Mouse (Mus musculus) ovary, postnatal 14 days (tissue): ENCODE data around the gene Cops2.

Source experiments
- DNase-seq: peaks from one replicate; pipeline ENCODE4 v3.0.0; 2022; ENCODE audit warnings: low spot score

Cops2 gene

GRCm38 (mm10) chr2:125858521-125859280 is at the start of gene Cops2, which contains the start of gene Galk2:
Gene Cops2 (minus strand): TSS chr2:125859139.
Gene Galk2 (plus strand): TSS chr2:125859109.
- DNase-seq, result peak; percentile 85

- no peak for DNase-seq
These were observed 48.8 kb upstream of the Cops2 start for GRCm38 (mm10) chr2:125907580-125908255.

- DNase-seq, result no peak
These were observed 47.6 kb upstream of the Cops2 start for GRCm38 (mm10) chr2:125906407-125907066.

- DNase-seq, result no peak
These were observed 42.5 kb upstream of the Cops2 start for GRCm38 (mm10) chr2:125901426-125901825.

GRCm38 (mm10) chr2:125900797-125901410 is 42.0 kb upstream of the Cops2 start:
- DNase-seq, result no peak

GRCm38 (mm10) chr2:125896355-125896754 is 37.4 kb upstream of the Cops2 start:
- DNase-seq, result no peak

GRCm38 (mm10) chr2:125895099-125895498 is 36.2 kb upstream of the Cops2 start:
- DNase-seq, result no peak

GRCm38 (mm10) chr2:125893096-125893495 is 34.2 kb upstream of the Cops2 start:
- peak; percentile 47 for DNase-seq

GRCm38 (mm10) chr2:125885891-125886576 is 27.1 kb upstream of the Cops2 start:
- DNase-seq, result no peak

GRCm38 (mm10) chr2:125870159-125870558 is 11.2 kb upstream of the Cops2 start:
- no peak for DNase-seq

- no peak for DNase-seq
These were observed 9.4 kb upstream of the Cops2 start for GRCm38 (mm10) chr2:125868301-125868700.

- peak; percentile 39 for DNase-seq
These were observed 7.3 kb upstream of the Cops2 start for GRCm38 (mm10) chr2:125866058-125866740.

- no peak for DNase-seq
These were observed 6.6 kb upstream of the Cops2 start for GRCm38 (mm10) chr2:125865585-125865984.

- no peak for DNase-seq
These were observed 5.6 kb upstream of the Cops2 start for GRCm38 (mm10) chr2:125864551-125864950.

- no peak for DNase-seq
These were observed 4.9 kb upstream of the Cops2 start for GRCm38 (mm10) chr2:125863799-125864198.

GRCm38 (mm10) chr2:125857707-125858106 is 1.2 kb downstream of the Cops2 start:
- no peak for DNase-seq

GRCm38 (mm10) chr2:125851237-125851636 is 7.7 kb downstream of the Cops2 start:
- DNase-seq, result no peak

- no peak for DNase-seq
These were observed 20.1 kb downstream of the Cops2 start for GRCm38 (mm10) chr2:125838708-125839284.

- no peak for DNase-seq
These were observed 20.8 kb downstream of the Cops2 start for GRCm38 (mm10) chr2:125838091-125838490.

- no peak for DNase-seq
These were observed 29.0 kb downstream of the Cops2 start for GRCm38 (mm10) chr2:125829924-125830323.

- DNase-seq, result no peak
These were observed 31.0 kb downstream of the Cops2 start for GRCm38 (mm10) chr2:125827898-125828297.
